Mouse (Mus musculus) E14TG2a.4 (cell line): ENCODE results near the gene Atp4b.

Experiments
- CTCF ChIP-seq: conservative IDR thresholded peaks from 2 replicates; pipeline ENCODE4 v1.5.1; 2014; ENCODE audit warnings: low read length
- NANOG ChIP-seq: IDR thresholded peaks from 2 replicates; pipeline ENCODE4 v1.6.1; 2014; ENCODE audit warnings: borderline replicate concordance, low read length, mixed read lengths
- POU5F1 ChIP-seq: IDR thresholded peaks from 2 replicates; pipeline ENCODE4 v1.6.1; 2014; ENCODE audit warnings: low read length, borderline replicate concordance

DNA sequence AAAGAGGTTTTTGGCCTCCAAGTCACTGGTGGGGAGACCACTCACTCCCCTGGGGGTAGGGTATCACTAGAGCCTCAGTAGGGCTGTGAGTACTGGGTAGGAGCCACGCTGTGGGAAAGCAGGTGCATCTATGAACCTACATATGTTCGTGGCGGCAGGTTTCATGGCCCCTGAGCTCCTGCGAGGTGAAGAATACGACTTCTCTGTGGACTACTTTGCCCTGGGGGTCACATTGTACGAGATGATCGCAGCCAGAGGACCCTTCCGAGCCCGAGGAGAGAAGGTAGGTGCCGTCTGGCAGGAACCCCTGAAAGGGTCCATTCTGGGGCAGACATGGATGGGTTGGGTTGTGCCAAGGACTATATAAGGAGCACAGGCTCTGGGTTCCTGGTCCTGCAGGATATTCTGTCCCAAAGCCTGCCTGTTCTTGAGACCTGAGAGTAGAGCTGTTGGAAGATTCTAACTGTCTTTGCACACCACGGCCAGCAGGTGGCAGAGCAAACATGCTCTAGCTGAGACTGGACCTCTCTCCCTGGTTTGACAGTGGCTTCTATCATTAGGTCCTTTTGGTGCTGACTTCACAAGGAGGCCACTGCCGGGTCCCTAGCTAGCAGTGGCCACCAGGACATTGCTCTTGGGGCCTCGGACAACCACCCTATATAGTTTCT, 16.4 kb upstream of the Atp4b start:
- peak; percentile 62 for TF ChIP-seq CTCF
- TF ChIP-seq POU5F1, result no peak
- TF ChIP-seq NANOG, result no peak
